Mouse (Mus musculus): ENCODE results near the gene Apba1. TPM values are rescaled to one million over a fixed set of nuclear protein-coding genes. Genes with fewer than 3 reads are reported as not detected.
A peak's percentile ranks its signal among the peaks of the same experiment; 100 is the strongest.

The Apba1 gene
- total RNA-seq, 2 experiments from 2014 or later: 120 to 138 TPM

DNA sequence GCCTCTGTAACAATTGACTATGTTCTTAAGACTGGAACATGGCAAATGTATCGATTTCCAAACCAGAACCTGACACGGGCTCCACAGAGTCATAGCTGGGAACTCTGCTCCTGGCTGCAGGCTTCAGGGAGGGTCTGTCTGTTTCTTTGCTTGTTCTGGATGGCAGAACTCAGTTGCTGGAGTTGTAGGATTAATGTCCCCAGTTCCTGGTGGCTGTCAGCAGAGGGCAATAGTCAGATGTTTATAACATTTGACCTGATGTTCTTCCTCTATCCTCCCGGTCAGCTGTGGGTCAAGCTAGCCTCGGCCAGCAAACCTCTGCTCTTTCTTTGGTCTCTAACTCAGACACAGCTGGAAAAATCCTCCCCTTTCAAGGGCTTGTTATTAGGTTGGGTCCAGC is 104.0 kb downstream of the Apba1 start:
- intact Hi-C loops (cut with DNase I): loop anchor here (5.0 to 10.0 kb wide), 2 partner anchors 60 to 288 kb away; no protein-coding TSS in a partner anchor
- no peak for DNase-seq (ENCODE audit: low spot score in 2 of 2)

DNA sequence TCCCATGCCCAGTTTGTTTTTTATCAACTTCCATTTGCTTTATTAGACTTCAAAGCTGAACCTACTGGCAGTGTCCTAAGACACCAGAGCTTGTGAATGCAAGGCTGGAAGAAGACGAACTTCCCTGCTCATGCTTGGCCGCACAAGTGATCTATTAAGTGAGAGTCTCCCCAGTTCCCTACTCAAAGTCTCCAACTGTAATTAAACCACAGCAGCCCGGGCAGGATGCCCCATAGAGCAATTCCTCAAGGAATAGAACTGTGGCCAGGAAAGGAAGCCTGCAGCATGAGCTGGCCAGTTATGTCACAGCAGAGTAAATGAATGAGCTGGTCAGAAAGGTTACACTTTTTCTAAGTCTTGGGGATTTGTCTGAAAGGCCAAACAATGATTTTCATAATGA is 105.3 kb downstream of the Apba1 start:
- DNase-seq (ENCODE audit: low spot score in 2 of 2): no peak
- intact Hi-C loops (cut with DNase I): loop anchor here (5.0 to 10.0 kb wide), 2 partner anchors 58 to 289 kb away; no protein-coding TSS in a partner anchor

DNA sequence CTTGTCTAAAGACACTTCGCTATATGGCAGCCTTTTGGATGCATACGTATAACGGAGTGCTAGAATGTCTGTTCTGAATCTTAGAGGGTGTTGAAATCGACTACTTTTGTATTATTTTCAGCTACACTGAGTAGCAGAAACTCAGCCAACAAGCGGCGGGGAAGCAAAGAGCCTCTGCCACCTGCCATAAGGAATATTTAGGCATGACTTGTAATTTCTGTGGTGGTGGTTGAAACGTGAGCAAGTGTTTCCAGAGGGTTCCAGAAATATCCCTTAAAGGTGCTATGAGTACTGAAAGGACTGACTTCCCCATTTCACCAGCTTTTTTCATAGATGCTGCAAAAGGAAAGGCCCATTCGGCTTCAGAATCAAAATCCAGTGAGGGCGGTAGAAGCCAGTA is 107.4 kb downstream of the Apba1 start:
- peak in 1 of 2 experiments; percentile 42 for DNase-seq (ENCODE audit: low spot score in 2 of 2)
- intact Hi-C loops (cut with DNase I): loop anchor here (5.0 to 10.0 kb wide), 2 partner anchors 36 to 291 kb away; no protein-coding TSS in a partner anchor

DNA sequence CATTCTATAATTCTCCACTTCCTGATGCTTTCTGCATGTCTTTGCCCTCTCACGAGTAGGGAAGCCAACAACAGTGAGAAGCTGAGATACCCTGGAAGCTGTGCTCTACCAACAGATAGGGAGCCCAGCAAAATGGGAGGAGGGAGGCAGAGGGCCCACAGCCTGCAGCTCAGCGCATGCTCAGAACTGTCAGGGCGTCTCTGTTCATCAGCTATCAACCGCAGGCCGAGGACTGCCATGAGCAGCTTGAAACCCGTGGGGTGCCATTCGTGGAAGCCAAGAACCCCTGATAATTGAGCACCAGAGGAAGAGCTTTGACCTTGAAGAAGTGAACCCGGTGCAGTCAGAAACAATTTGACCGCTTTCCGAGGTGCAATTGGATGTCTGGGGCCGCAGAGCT is 108.4 kb downstream of the Apba1 start:
- intact Hi-C loops (cut with DNase I): loop anchor here (5.0 to 10.0 kb wide), 2 partner anchors 35 to 292 kb away; no protein-coding TSS in a partner anchor
- DNase-seq (ENCODE audit: low spot score in 2 of 2): no peak

DNA sequence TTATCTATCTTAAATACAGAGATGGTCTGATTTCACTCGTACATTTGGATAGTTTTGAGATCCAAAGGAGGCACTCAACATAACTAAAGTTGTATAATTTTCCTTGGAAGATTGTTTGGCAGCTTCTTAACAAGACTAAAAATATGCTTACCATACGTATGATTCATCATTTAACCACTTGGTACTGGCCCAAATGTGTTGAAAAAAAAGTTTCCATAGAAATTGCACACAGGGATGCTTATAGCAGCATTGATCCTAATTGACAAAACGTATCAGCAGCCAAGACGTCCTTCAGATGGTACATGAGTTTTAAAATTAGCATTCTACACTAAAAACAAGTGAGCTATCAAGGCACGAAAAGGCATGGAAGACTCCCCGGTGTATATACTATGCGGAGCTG is 108.9 kb downstream of the Apba1 start:
- no peak for DNase-seq (ENCODE audit: low spot score in 2 of 2)
- intact Hi-C loops (cut with DNase I): loop anchor here (5.0 to 10.0 kb wide), 2 partner anchors 35 to 293 kb away; no protein-coding TSS in a partner anchor

DNA sequence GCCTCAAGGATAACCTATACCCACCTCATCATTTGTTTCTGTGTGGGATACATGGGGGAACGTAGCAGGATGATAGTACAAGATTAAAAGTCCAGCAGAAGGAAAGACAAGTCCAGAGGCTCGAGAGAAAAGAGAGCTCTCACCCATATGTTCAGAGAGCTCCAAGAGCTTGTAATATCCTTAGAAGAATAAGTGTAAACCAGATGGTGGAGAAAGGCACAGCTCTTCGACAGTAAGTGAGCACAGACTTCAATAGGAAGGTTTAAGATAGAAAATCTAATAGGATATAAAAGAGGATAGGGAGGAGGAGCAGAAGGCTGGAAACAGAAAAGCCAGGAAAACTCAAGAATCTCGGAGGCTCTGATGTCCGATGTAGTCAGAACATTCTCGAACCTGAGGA is 115.8 kb downstream of the Apba1 start:
- DNase-seq (ENCODE audit: low spot score in 2 of 2): no peak
- intact Hi-C loops (cut with DNase I): no loop called here

DNA sequence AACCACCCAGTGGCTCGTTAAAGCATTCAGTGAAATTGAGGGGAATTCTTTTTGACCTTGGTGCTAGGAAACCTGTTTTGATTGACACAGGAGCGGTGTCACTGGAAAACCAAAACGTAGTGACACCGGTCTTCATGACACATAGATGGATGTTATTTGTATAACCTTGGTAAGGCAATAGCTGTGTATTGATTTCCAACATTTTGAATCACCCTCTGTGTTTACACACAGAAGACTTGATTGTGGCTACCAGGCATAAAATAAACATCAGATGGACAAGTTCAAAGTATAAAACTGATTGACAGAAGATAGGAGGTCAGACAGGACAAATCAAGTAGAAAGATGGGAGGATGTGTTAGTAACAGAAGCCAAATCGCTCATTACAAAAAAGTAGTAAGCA is 117.1 kb downstream of the Apba1 start:
- intact Hi-C loops (cut with DNase I): no loop called here
- no peak for DNase-seq (ENCODE audit: low spot score in 2 of 2)

DNA sequence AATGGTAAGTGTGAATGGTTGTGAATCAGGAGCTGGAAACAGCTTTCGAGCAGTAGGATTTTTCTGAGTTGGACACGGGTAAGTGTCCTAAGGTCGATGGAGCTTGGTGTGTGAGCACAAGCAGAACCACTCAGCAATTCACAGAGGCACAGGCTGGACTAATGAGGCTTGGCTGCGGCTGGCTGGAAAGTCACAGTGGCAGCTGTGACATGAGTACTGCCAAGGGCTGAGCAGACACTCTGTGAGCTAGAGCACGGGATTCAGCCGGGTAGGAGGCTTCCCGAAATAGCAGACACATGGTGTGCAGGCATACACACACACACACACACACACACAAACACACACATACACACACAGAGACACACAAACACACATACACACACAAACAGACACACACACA is 121.2 kb downstream of the Apba1 start:
- peak in 1 of 2 experiments; percentile 45 for DNase-seq (ENCODE audit: low spot score in 2 of 2)
- intact Hi-C loops (cut with DNase I): no loop called here

DNA sequence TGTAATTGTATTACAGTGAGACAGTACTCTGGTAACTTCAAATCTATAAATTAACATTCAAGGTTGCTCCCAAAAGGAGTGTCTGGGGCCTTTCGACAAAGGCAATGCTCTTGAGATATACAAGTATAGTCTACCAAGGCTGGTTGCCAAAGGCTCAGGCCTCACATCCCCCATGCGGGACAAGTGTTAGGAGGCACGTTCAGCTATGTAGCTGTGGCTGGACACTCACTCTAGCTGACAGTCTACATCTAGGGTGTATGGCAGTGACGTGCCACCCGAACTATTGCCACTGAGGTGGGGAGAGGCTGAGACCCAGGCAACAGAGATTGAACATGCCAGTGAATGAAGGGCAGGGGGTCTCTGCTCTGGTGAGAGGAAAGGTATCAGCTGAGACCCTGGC is 127.5 kb downstream of the Apba1 start:
- no peak for DNase-seq (ENCODE audit: low spot score in 2 of 2)

DNA sequence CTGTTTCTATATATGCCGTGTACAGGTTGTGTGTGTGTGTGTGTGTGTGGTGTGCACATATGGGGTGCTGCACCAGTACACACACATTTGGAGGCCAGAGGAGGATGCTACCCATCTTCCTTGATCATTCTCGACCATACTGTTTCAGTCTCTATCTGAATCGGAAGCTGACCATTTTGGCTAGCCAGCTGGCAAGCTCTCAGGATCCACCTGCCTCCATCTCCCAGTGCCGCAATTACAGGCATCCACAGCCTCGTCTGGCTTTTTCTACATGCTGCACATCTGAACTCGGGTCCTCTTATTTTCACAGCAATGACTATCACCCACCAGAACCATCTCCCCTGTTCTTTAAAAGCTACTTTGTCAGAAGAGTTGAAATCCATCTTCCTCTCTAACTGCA is 132.7 kb downstream of the Apba1 start:
- DNase-seq (ENCODE audit: low spot score in 2 of 2): no peak

More for the DNA sequence above, 127.5 kb downstream of the Apba1 start:
- intact Hi-C loops (cut with DNase I): no loop called here

DNA sequence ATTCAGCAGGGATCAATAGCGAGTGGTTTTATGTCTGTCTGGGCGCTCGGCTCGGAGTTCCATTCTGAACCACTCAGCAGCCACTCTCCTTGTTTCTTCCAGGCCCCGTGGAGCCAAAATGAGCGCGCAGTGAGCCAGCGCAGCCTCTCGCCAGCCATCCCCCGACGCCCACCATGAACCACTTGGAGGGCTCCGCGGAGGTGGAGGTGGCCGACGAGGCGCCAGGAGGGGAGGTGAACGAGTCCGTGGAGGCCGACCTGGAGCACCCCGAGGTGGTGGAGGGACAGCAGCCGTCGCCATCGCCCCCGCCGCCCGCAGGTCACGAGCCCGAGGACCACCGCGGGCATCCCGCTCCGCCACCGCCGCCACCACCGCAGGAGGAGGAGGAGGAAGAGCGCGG is 133.9 kb downstream of the Apba1 start:
- intact Hi-C loops (cut with DNase I): no loop called here
- peak; percentile 24 to 31 for DNase-seq (ENCODE audit: low spot score in 2 of 2)

More for the DNA sequence above, 132.7 kb downstream of the Apba1 start:
- intact Hi-C loops (cut with DNase I): no loop called here

DNA sequence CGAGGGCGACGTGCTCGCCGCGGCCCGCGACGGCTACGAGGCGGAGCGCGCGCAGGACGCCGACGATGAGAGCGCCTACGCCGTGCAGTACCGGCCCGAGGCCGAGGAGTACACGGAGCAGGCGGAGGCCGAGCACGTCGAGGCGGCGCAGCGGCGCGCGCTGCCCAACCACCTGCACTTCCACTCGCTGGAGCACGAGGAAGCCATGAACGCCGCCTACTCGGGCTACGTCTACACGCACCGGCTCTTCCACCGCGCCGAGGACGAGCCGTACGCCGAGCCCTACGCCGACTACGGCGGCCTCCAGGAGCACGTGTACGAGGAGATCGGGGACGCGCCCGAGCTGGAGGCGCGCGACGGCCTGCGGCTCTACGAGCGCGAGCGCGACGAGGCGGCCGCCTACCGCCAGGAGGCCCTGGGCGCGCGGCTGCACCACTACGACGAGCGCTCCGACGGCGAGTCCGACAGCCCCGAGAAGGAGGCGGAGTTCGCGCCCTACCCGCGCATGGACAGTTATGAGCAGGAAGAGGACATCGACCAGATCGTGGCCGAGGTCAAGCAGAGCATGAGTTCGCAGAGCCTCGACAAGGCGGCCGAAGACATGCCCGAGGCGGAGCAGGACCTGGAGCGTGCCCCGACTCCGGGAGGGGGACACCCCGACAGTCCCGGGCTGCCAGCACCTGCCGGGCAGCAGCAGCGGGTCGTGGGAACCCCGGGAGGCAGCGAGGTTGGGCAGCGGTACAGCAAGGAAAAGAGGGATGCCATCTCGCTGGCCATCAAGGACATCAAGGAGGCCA is 134.6 kb downstream of the Apba1 start:
- intact Hi-C loops (cut with DNase I): no loop called here

DNA sequence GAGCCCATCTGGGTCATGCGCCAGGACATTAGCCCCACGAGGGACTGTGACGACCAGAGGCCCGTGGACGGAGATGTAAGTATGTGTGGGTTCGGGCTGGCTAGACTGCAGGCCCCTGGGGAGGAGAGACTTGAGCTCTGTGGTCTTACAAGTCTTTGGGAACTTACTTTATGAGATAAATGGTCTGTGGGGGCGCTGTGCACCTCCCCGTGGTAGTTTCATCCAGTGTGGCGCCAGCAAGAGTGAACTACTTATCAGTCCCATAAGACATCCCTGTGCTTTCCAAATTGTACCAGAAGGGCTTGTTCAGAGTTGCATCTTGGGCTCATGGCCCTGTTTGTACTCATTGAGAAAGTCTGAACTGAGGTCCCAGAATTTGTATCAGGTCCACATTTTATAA is 135.3 kb downstream of the Apba1 start:
- intact Hi-C loops (cut with DNase I): no loop called here

More for the DNA sequence above, 134.6 kb downstream of the Apba1 start:
- DNase-seq (ENCODE audit: low spot score in 2 of 2): peak; percentile 65 to 74

DNA sequence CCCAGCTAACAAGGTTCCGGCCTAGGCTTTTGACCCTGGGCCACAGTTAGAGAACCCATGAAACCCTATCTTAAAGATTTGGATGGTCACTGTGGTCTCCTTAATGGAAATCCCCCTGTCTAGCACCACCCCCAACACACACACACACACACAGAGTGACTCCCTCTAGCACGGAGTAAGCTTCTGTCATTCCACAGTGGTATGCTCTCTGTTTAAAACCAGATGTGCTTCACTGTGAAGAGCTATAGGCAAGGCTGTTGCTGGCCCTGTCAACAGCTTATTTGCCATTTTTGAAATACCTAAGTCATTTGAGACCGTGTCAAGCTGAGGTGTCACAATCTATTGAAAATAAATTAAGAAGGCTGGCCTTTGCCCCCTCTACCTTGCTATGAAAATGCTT is 136.1 kb downstream of the Apba1 start:
- intact Hi-C loops (cut with DNase I): no loop called here
- DNase-seq (ENCODE audit: low spot score in 2 of 2): no peak

More for the DNA sequence above, 135.3 kb downstream of the Apba1 start:
- DNase-seq (ENCODE audit: low spot score in 2 of 2): no peak

DNA sequence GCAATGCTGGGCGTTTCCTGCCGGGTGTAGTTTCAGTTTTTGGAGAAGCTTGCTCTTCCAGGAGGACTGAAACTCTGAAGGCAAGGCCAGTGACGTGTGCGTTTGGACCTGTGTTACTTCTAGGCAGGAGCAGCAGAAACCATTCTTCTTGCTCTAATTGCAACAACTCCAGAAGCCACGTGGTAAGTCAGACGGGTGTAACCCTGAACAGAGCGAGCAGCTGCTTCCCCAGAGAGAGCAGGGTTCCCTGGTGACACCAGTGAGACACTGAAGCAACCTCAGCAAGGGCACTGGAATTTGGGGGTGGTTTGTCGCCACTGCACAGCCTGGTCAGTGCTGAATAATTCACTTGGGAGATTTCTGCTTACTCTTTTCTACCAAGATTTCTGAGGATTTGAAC is 138.2 kb downstream of the Apba1 start:
- intact Hi-C loops (cut with DNase I): no loop called here
- no peak for DNase-seq (ENCODE audit: low spot score in 2 of 2)

DNA sequence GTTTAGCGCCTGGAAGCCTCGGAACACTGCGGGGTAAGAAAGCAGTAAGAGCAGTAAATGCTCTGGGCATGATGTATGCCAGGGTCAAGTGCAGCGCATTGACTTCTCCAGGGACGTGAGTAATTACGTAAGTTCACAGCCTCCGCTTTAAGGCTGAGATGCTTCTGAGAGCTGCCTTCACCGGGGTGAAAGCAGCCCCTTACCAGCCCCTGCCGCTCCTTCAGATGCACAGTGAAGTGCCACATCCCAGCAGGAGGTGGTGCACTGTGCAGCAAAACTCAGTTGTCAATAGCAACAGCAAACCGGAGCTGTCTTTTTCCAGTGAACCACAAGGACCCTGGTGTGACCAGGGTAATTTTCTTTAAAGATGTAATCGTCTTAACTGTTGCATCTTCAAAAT is 139.8 kb downstream of the Apba1 start:
- intact Hi-C loops (cut with DNase I): no loop called here
- no peak for DNase-seq (ENCODE audit: low spot score in 2 of 2)

DNA sequence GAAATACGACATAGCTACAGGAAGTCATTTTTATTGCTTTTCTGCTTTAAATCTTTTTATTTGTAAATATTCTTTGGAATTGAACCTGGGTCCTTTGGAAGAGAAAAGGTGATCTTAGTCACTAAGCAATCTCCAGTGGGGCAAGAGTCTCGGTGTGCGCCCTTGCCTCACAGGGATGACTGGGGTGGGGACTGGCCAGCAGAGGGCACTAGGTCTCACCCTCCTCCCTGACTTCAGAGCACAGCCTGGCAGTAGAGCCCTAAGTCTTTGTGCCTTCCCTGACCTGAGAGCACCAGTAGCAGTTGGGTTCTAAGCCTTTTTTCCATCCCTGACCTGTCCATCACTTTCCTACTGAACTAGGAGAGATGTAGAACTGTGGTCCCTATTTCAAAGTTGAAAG is 142.5 kb downstream of the Apba1 start:
- DNase-seq (ENCODE audit: low spot score in 2 of 2): no peak

DNA sequence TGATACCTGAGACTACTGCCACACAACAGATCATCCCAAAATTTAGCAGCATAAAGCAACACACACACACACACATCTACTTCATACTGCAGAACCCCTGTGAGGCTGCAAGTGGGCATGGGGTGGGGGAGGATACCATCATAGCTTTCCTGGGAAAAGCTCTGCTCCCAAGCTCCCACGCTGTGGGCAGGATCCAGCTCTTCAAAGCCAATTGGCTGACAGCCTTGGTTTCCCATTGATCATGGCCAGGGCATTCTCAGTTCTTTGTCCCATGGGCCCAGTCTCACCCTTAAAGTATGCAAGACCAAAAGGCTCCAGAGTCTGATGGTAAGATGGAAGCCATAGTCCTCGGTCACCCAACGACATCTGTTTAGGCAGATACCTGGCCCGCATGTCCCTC is 143.1 kb downstream of the Apba1 start:
- DNase-seq (ENCODE audit: low spot score in 2 of 2): no peak
- intact Hi-C loops (cut with DNase I): loop anchor here (5.0 kb wide), 1 partner anchor 34 kb away; no protein-coding TSS in a partner anchor

More for the DNA sequence above, 142.5 kb downstream of the Apba1 start:
- intact Hi-C loops (cut with DNase I): loop anchor here (5.0 kb wide), 1 partner anchor 34 kb away; no protein-coding TSS in a partner anchor

DNA sequence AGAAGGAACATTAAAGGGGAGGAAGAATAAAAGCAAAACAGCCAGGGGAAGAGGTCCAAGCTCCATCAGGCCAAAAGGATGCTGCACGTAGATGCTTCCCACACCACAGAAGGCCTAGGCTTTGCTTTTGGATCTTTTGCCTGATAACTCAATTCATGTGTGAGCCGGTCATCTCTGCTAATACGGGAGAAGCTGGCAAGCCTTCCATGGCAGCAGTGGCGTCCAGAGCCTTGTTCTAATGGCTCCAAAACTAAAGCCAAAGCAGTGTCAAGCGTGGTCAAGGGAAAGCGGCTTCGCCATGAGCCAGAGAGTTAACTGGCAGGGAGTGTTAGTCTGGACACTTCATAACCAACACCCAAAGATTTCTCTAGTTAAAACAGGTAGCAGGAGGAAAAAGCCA is 144.4 kb downstream of the Apba1 start:
- no peak for DNase-seq (ENCODE audit: low spot score in 2 of 2)
- intact Hi-C loops (cut with DNase I): loop anchor here (5.0 kb wide), 1 partner anchor 36 kb away; no protein-coding TSS in a partner anchor

DNA sequence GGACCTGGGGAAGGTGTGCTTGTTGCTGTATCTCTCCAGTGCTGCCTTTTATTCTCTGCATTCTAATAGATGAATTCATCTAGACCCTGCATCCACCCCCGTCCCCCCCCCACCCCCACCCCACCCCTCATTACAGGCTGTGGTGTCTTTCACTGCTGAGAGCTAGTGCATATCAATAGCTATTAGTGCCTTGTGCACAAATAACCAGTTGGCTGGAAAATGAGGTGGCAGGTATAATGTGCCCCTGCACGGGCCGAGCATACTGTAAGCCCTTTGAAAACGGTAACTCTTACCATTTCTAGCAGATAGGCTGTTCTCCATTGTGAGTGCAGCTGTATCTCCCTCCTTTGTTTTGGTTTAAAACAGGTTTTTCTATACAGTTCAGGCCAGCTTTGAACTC is 146.2 kb downstream of the Apba1 start:
- intact Hi-C loops (cut with DNase I): loop anchor here (5.0 kb wide), 1 partner anchor 38 kb away; no protein-coding TSS in a partner anchor
- DNase-seq (ENCODE audit: low spot score in 2 of 2): no peak

DNA sequence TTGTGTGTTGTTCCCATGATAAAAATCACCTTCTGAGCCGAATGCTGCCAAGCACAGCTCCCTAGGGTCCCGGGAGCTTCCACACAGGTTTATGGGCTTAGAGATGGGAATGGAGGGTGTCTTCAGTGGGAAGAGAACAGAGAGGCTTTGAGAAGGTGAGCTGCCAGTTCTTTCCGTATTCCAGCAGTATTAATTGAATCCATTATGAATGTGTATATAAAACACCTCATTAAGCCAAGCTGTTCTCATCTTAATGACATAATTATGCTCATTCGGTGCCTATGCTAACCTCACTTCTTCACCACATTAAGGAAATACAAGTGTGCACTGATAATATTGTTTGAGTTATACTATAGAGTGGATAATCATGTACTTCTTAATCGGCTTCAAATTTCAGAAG is 147.1 kb downstream of the Apba1 start:
- DNase-seq (ENCODE audit: low spot score in 2 of 2): no peak
- intact Hi-C loops (cut with DNase I): no loop called here
